Mouse (Mus musculus) liver, adult 2 months (tissue): ENCODE data around the gene Jarid2.

Experiments used
- CTCF ChIP-seq: fragments of 200-500 bp; IDR thresholded peaks from 2 replicates; pipeline ENCODE4 v1.5.1; 2011; ENCODE audit warnings: low read depth, low read length, control low read depth
- POLR2A ChIP-seq: fragments of 200-500 bp; IDR thresholded peaks from 2 replicates; pipeline ENCODE4 v1.6.1; 2011; ENCODE audit warnings: low read length, control low read depth; ENCODE audit not compliant: insufficient read depth; ENCODE audit errors: extremely low read depth

DNA sequence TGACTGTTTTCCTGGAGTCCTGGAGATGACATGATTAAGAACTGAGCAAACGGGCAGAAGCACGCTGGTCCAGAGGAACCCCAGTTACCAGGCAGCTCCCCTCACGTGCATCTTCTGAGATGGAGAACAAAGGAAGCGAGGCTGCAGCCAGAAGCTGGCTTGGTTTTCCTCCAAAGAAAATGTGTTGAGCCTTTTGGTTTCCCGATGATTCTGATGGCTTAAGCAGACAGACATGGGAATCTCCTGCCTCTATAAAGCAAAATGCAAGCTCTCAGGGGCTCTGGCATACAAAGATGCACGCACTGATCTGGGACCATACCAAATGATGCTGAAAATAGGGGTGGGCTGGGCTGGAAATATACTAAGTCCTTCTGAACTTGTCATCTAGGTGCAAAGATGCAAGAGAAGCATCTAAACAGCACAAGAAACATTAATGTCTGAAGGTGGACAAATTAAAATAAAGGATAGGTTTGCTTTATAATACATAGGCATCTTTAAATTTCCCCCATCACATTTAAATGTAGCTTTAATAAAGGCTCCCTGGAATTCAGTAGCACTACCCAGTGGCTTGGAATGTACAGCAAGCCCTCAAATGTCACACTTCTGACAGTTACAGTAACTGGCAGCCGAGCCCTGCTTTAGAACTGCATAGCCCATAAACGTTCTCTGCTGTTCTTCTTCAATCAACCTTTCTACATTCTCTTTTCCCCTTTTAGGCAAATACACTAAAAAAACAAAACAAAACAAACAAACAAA, 217.8 kb downstream of the Jarid2 start:
- TF ChIP-seq CTCF (no peak), POLR2A (no peak)
